Mouse (Mus musculus): Measurements from ENCODE around the gene Gpam. TPM values are rescaled to one million over a fixed set of nuclear protein-coding genes. Genes with fewer than 3 reads are reported as not detected.
A peak's percentile ranks its signal among the peaks of the same experiment; 100 is the strongest.

The Gpam gene
- polyA plus RNA-seq, 1 experiment from 2014 or later: 20.6 TPM

DNA sequence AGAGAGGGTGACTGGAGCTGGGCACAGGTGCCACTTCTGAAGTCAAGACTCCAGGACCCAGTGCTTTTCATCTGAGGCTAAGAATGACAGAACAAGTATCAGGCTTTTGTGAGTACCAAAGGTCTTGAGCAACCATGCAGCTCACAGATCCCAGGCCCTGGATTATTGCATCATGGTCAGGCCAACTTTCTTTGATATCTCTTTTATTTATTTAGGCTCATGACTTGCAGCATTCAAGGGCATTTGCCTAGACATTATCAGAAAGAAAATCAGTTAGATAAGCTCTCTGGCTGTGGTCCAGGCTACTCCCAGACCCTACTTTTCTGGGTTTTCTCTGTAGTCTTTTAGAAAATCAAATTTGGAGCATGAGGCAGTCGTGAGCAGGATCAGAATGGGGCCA, 4.7 kb upstream of the Gpam start:
- WGBS: 45% methylated on average over 1 of the region's 1 CpGs
- no peak for ATAC-seq (ENCODE audit: low FRiP score, low TSS enrichment)

DNA sequence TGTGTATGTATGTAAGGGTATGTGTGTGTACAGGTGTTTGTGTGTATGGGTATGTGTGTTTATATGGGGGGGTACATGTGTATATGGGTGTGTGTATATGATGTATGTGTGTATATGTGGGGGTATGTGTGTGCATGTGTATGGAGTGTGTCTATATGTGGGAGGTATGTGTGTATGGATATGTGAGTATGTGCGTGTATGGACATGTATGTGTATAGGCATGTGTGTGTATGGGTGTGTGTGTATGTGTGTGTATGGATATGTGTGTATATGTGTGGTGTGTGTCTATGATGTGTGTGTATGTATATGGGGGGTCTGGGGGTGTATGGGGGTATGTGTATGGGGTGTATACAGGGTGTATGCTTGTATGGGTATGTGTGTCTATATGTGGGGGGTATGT, 1.4 kb upstream of the Gpam start:
- Histone ChIP-seq H3K4me3 (ENCODE audit: low read length) (no peak overlapping the region), H3K27ac (ENCODE audit: low read length) (no peak overlapping the region), H3K27me3 (ENCODE audit: insufficient read depth, low read length) (no peaks in the 10 kb centered on the region), H3K9me3 (ENCODE audit: low read length) (no peaks in the 10 kb centered on the region), H3K9ac (replicated peaks; ENCODE audit: low read length) (no peak overlapping the region), H3K4me2 (replicated peaks; ENCODE audit: low read depth, low read length) (no peak overlapping the region), H3K36me3 (ENCODE audit: insufficient read depth, low read length) (no peaks in the 10 kb centered on the region), H3K4me1 (ENCODE audit: insufficient read depth, low read length) (peaks cover 22% of the 10 kb centered on the region)
- WGBS: 96% methylated on average over 1 of the region's 1 CpGs
- ATAC-seq (ENCODE audit: low FRiP score, low TSS enrichment): no peak

More for the DNA sequence above, 4.7 kb upstream of the Gpam start:
- H3K4me3 ChIP-seq (ENCODE audit: low read length): no peak overlapping the region
- H3K36me3 ChIP-seq (ENCODE audit: insufficient read depth, low read length): no peaks in the 10 kb centered on the region
- H3K9ac ChIP-seq (replicated peaks; ENCODE audit: low read length): no peak overlapping the region
- no peak overlapping the region for H3K27ac ChIP-seq (ENCODE audit: low read length)
- H3K27me3 ChIP-seq (ENCODE audit: insufficient read depth, low read length): no peaks in the 10 kb centered on the region
- H3K4me1 ChIP-seq (ENCODE audit: insufficient read depth, low read length): peaks cover 18% of the 10 kb centered on the region; the same call in 1 of the 2 replicates
- no peaks in the 10 kb centered on the region for H3K9me3 ChIP-seq (ENCODE audit: low read length)
- no peak overlapping the region for H3K4me2 ChIP-seq (replicated peaks; ENCODE audit: low read depth, low read length)

- Histone ChIP-seq H3K4me1 (ENCODE audit: insufficient read depth, low read length) (peaks cover 33% of the 10 kb centered on the region), H3K27me3 (ENCODE audit: insufficient read depth, low read length) (no peaks in the 10 kb centered on the region), H3K27ac (ENCODE audit: low read length) (no peak overlapping the region), H3K9ac (replicated peaks; ENCODE audit: low read length) (no peak overlapping the region), H3K9me3 (ENCODE audit: low read length) (no peaks in the 10 kb centered on the region), H3K4me3 (ENCODE audit: low read length) (no peak overlapping the region), H3K36me3 (ENCODE audit: insufficient read depth, low read length) (no peaks in the 10 kb centered on the region), H3K4me2 (replicated peaks; ENCODE audit: low read depth, low read length) (no peak overlapping the region)
- 87% methylated on average over 3 of the region's 3 CpGs for whole genome bisulfite sequencing
- no peak for ATAC-seq (ENCODE audit: low FRiP score, low TSS enrichment)
Measured at GRCm38 (mm10) chr19:55125456-55125855, 1.6 kb downstream of the Gpam start.

GRCm38 (mm10) chr19:55123001-55123536, 4.0 kb downstream of the Gpam start:
- Histone ChIP-seq H3K4me2 (replicated peaks; ENCODE audit: low read depth, low read length) (no peak overlapping the region), H3K9ac (replicated peaks; ENCODE audit: low read length) (no peak overlapping the region), H3K9me3 (ENCODE audit: low read length) (no peaks in the 10 kb centered on the region), H3K36me3 (ENCODE audit: insufficient read depth, low read length) (no peaks in the 10 kb centered on the region), H3K4me3 (ENCODE audit: low read length) (no peak overlapping the region), H3K27ac (ENCODE audit: low read length) (0 out of 2 replicates have a peak overlapping the region, but pooled peaks have one; percentile 41), H3K27me3 (ENCODE audit: insufficient read depth, low read length) (no peaks in the 10 kb centered on the region), H3K4me1 (ENCODE audit: insufficient read depth, low read length) (peaks cover 37% of the 10 kb centered on the region)
- ATAC-seq (ENCODE audit: low FRiP score, low TSS enrichment): 0 out of 2 replicates have a peak, but pooled peaks have one; percentile 18
- 51% methylated on average over 11 of the region's 11 CpGs for WGBS

GRCm38 (mm10) chr19:55122351-55122980, 4.6 kb downstream of the Gpam start:
- no peaks in the 10 kb centered on the region for H3K27me3 ChIP-seq (ENCODE audit: insufficient read depth, low read length)
- 85% methylated on average over 4 of the region's 4 CpGs for WGBS
- H3K9me3 ChIP-seq (ENCODE audit: low read length): no peaks in the 10 kb centered on the region
- H3K27ac ChIP-seq (ENCODE audit: low read length): 0 out of 2 replicates have a peak overlapping the region, but pooled peaks have one; percentile 27
- no peak overlapping the region for H3K4me3 ChIP-seq (ENCODE audit: low read length)
- H3K4me2 ChIP-seq (replicated peaks; ENCODE audit: low read depth, low read length): no peak overlapping the region
- H3K36me3 ChIP-seq (ENCODE audit: insufficient read depth, low read length): no peaks in the 10 kb centered on the region
- ATAC-seq (ENCODE audit: low FRiP score, low TSS enrichment): peak; percentile 37; the same call in 1 of the 2 replicates
- peaks cover 35% of the 10 kb centered on the region for H3K4me1 ChIP-seq (ENCODE audit: insufficient read depth, low read length)
- H3K9ac ChIP-seq (replicated peaks; ENCODE audit: low read length): no peak overlapping the region

- H3K27me3 ChIP-seq (ENCODE audit: insufficient read depth, low read length): no peaks in the 10 kb centered on the region
- H3K4me3 ChIP-seq (ENCODE audit: low read length): no peak overlapping the region
- H3K4me2 ChIP-seq (replicated peaks; ENCODE audit: low read depth, low read length): no peak overlapping the region
- WGBS: 50% methylated on average over 6 of the region's 6 CpGs
- H3K4me1 ChIP-seq (ENCODE audit: insufficient read depth, low read length): peaks cover 29% of the 10 kb centered on the region
- ATAC-seq (ENCODE audit: low FRiP score, low TSS enrichment): no peak
- H3K36me3 ChIP-seq (ENCODE audit: insufficient read depth, low read length): no peaks in the 10 kb centered on the region
- H3K9me3 ChIP-seq (ENCODE audit: low read length): no peaks in the 10 kb centered on the region
- H3K9ac ChIP-seq (replicated peaks; ENCODE audit: low read length): no peak overlapping the region
- H3K27ac ChIP-seq (ENCODE audit: low read length): no peak overlapping the region
Measured at GRCm38 (mm10) chr19:55121836-55122235, 5.2 kb downstream of the Gpam start.

DNA sequence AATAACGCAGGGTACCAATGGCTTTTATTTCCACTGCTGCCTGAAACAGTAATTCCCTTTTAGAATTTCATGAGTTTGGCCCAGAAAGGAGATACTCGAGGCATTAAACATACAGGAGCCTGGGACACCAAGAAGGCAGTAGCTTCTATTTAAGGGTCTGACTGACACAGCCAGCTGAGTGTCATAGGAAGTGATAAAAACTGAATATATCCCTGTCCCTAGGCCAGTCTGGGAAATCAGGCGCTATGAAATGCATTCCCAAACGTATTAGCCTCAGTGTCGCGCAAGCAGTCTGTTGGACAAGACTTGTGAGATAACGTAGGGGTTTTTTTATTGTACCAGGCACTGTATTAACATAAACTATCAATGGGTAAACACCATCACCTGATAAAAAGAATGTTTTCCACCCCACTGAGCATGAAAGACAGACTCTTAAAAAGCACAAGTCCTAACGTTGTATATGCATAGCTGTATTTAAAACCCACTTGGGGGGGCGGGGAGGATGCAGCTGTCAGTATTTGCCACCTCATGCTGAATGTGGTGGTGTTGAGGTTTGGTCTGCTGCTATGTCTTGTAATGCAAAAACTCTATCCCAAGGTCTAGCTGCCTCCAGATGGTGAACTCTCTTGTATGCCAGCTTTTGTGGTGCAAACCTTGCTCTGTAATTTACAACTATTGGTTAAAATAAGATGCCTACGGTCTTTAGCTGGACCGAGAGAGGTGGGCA, 6.4 kb downstream of the Gpam start:
- WGBS: 61% methylated on average over 11 of the region's 11 CpGs
- no peak for ATAC-seq (ENCODE audit: low FRiP score, low TSS enrichment)

GRCm38 (mm10) chr19:55119541-55119940, 7.5 kb downstream of the Gpam start:
- no peaks in the 10 kb centered on the region for H3K27me3 ChIP-seq (ENCODE audit: insufficient read depth, low read length)
- H3K4me3 ChIP-seq (ENCODE audit: low read length): no peak overlapping the region
- WGBS: 65% methylated on average over 2 of the region's 2 CpGs
- peak; percentile 60; the same call in 1 of the 2 replicates for ATAC-seq (ENCODE audit: low FRiP score, low TSS enrichment)
- H3K9me3 ChIP-seq (ENCODE audit: low read length): no peaks in the 10 kb centered on the region
- H3K9ac ChIP-seq (replicated peaks; ENCODE audit: low read length): no peak overlapping the region
- no peaks in the 10 kb centered on the region for H3K36me3 ChIP-seq (ENCODE audit: insufficient read depth, low read length)
- H3K27ac ChIP-seq (ENCODE audit: low read length): 0 out of 2 replicates have a peak overlapping the region, but pooled peaks have one; percentile 8
- H3K4me1 ChIP-seq (ENCODE audit: insufficient read depth, low read length): peaks cover 21% of the 10 kb centered on the region
- no peak overlapping the region for H3K4me2 ChIP-seq (replicated peaks; ENCODE audit: low read depth, low read length)

More for the DNA sequence above, 6.4 kb downstream of the Gpam start:
- Histone ChIP-seq H3K9ac (replicated peaks; ENCODE audit: low read length) (no peak overlapping the region), H3K27ac (ENCODE audit: low read length) (no peak overlapping the region), H3K4me2 (replicated peaks; ENCODE audit: low read depth, low read length) (no peak overlapping the region), H3K36me3 (ENCODE audit: insufficient read depth, low read length) (no peaks in the 10 kb centered on the region), H3K27me3 (ENCODE audit: insufficient read depth, low read length) (no peaks in the 10 kb centered on the region), H3K4me3 (ENCODE audit: low read length) (no peak overlapping the region), H3K4me1 (ENCODE audit: insufficient read depth, low read length) (peaks cover 21% of the 10 kb centered on the region), H3K9me3 (ENCODE audit: low read length) (no peaks in the 10 kb centered on the region)

DNA sequence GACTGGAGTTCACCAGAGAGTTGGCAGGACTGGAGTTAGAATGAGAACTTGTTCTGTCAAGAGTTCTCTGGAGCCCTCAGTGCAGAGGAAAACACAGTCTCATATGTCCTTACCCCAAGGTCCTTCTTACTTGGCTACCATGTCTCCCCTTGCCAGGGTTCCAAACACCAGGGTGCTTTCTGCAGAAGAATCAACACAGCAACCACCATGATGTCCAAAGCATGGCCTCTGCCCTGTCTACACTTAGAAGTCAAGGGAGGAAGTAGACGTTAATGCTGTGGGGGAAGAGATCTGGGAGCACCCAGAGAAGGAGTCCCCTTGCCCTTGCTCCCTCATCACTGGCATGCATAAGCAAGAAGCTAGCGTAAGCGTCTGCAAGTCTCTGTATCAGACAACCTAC, 9.0 kb downstream of the Gpam start:
- H3K4me2 ChIP-seq (replicated peaks; ENCODE audit: low read depth, low read length): no peak overlapping the region
- no peaks in the 10 kb centered on the region for H3K27me3 ChIP-seq (ENCODE audit: insufficient read depth, low read length)
- no peaks in the 10 kb centered on the region for H3K9me3 ChIP-seq (ENCODE audit: low read length)
- no peak overlapping the region for H3K4me3 ChIP-seq (ENCODE audit: low read length)
- WGBS: 89% methylated on average over 3 of the region's 3 CpGs
- no peak overlapping the region for H3K27ac ChIP-seq (ENCODE audit: low read length)
- no peak overlapping the region for H3K9ac ChIP-seq (replicated peaks; ENCODE audit: low read length)
- H3K36me3 ChIP-seq (ENCODE audit: insufficient read depth, low read length): no peaks in the 10 kb centered on the region
- no peak for ATAC-seq (ENCODE audit: low FRiP score, low TSS enrichment)
- peaks cover 11% of the 10 kb centered on the region for H3K4me1 ChIP-seq (ENCODE audit: insufficient read depth, low read length)
